Mouse (Mus musculus) adrenal gland, postnatal 25 days (tissue): ENCODE results near the gene Hnrnpul1. TPM values are rescaled to one million over a fixed set of nuclear protein-coding genes. Genes with fewer than 3 reads are reported as not detected.
A peak's percentile ranks its signal among the peaks of the same experiment; 100 is the strongest.
"Not testable (repeated sequence)": the region's sequence is repeated elsewhere in the genome, so short reads cannot be mapped to it uniquely, and the experiment has no call there.

Source experiments
- DNase-seq: peaks from one replicate; pipeline ENCODE4 v3.0.0; 2021; ENCODE audit warnings: mixed read lengths
- total RNA-seq: library from RNA; stranded (reverse); gene quantifications from 2 replicates; pipeline ENCODE4 v1.2.3, GENCODE M21; 2021

The Hnrnpul1 gene
- total RNA-seq, 1 experiment from 2014 or later = 128 TPM

GRCm38 (mm10) chr7:25780021-25780420, 25.5 kb upstream of the Hnrnpul1 start:
- DNase-seq = no peak

GRCm38 (mm10) chr7:25768229-25768628, 13.7 kb upstream of the Hnrnpul1 start:
- no peak for DNase-seq

GRCm38 (mm10) chr7:25766108-25766507, 11.6 kb upstream of the Hnrnpul1 start:
- DNase-seq = no peak

GRCm38 (mm10) chr7:25764221-25764620, 9.7 kb upstream of the Hnrnpul1 start:
- no peak for DNase-seq

- no peak for DNase-seq
Measured at GRCm38 (mm10) chr7:25763678-25764077, 9.1 kb upstream of the Hnrnpul1 start.

GRCm38 (mm10) chr7:25761354-25761753, 6.8 kb upstream of the Hnrnpul1 start:
- no peak for DNase-seq

GRCm38 (mm10) chr7:25756011-25756410, 1.5 kb upstream of the Hnrnpul1 start:
- DNase-seq = peak; percentile 93

GRCm38 (mm10) chr7:25755468-25755833, 894 bp upstream of the Hnrnpul1 start:
- DNase-seq = peak; percentile 46

- no peak for DNase-seq
Measured at GRCm38 (mm10) chr7:25754439-25754737, 169 bp downstream of the Hnrnpul1 start.

GRCm38 (mm10) chr7:25753643-25754438, 716 bp downstream of the Hnrnpul1 start:
- peak; percentile 56 for DNase-seq

GRCm38 (mm10) chr7:25753076-25753475, 1.5 kb downstream of the Hnrnpul1 start:
- no peak for DNase-seq

GRCm38 (mm10) chr7:25746844-25747243, 7.7 kb downstream of the Hnrnpul1 start:
- DNase-seq = no peak

GRCm38 (mm10) chr7:25738277-25738676, 16.3 kb downstream of the Hnrnpul1 start:
- no peak for DNase-seq

GRCm38 (mm10) chr7:25736920-25737319, 17.6 kb downstream of the Hnrnpul1 start:
- no peak for DNase-seq

GRCm38 (mm10) chr7:25734991-25735390, 19.6 kb downstream of the Hnrnpul1 start:
- DNase-seq = no peak

- no peak for DNase-seq
Measured at GRCm38 (mm10) chr7:25731294-25732055, 23.1 kb downstream of the Hnrnpul1 start.

- no peak for DNase-seq
Measured at GRCm38 (mm10) chr7:25729862-25730261, 24.7 kb downstream of the Hnrnpul1 start.

- DNase-seq = no peak
Measured at GRCm38 (mm10) chr7:25729396-25729795, 25.2 kb downstream of the Hnrnpul1 start.

GRCm38 (mm10) chr7:25727800-25728199, 26.8 kb downstream of the Hnrnpul1 start:
- DNase-seq = no peak

GRCm38 (mm10) chr7:25725886-25726285, 28.7 kb downstream of the Hnrnpul1 start:
- no peak for DNase-seq

GRCm38 (mm10) chr7:25721776-25722175, 32.8 kb downstream of the Hnrnpul1 start:
- DNase-seq = not testable (repeated sequence)

GRCm38 (mm10) chr7:25720760-25721159, 33.8 kb downstream of the Hnrnpul1 start:
- no peak for DNase-seq

GRCm38 (mm10) chr7:25719761-25720610, 34.6 kb downstream of the Hnrnpul1 start:
- DNase-seq = peak; percentile 76
